Mouse (Mus musculus) CH12.LX (cell line): ENCODE measurements around the gene Ddx6.

Experiments used
- CHD2 ChIP-seq: IDR thresholded peaks from 2 replicates; pipeline ENCODE4 v1.6.1; 2011; ENCODE audit warnings: low read length, improper control_type of control experiment
- CTCF ChIP-seq, 2 experiments: IDR thresholded peaks in 1 of 2; conservative IDR thresholded peaks in 1 of 2; 2 replicates each; pipeline ENCODE4 v1.5.1; 2011 to 2012; ENCODE audit warnings: low read depth in 2 of 2, low read length in 2 of 2, improper control_type of control experiment in 1 of 2, inconsistent platforms in 1 of 2, mild to moderate bottlenecking in 1 of 2, moderate library complexity in 1 of 2
- ELF1 ChIP-seq: IDR thresholded peaks from 2 replicates; pipeline ENCODE4 v1.6.1; 2014; ENCODE audit warnings: low read depth, mild to moderate bottlenecking, inconsistent platforms, low read length, improper control_type of control experiment
- EP300 ChIP-seq: IDR thresholded peaks from 2 replicates; pipeline ENCODE4 v1.6.1; 2011; ENCODE audit warnings: low read length, improper control_type of control experiment
- JUND ChIP-seq: conservative IDR thresholded peaks from 2 replicates; pipeline ENCODE4 v1.6.1; 2011; ENCODE audit warnings: low read depth, low read length, improper control_type of control experiment
- MAX ChIP-seq: IDR thresholded peaks from 2 replicates; pipeline ENCODE4 v1.6.1; 2011; ENCODE audit warnings: low read length, improper control_type of control experiment
- MEF2A ChIP-seq: IDR thresholded peaks from 2 replicates; pipeline ENCODE4 v1.6.1; 2014; ENCODE audit warnings: low read depth, mild to moderate bottlenecking, inconsistent platforms, low read length, improper control_type of control experiment, borderline replicate concordance
- NELFE ChIP-seq: IDR thresholded peaks from 2 replicates; pipeline ENCODE4 v1.6.1; 2011; ENCODE audit warnings: low read depth, low read length, improper control_type of control experiment
- POLR2A ChIP-seq: IDR thresholded peaks from 2 replicates; pipeline ENCODE4 v1.6.1; 2011; ENCODE audit warnings: low read depth, mild to moderate bottlenecking, improper control_type of control experiment, low read length
- POLR2AphosphoS2 ChIP-seq: IDR thresholded peaks from 2 replicates; pipeline ENCODE4 v1.6.1; 2011; ENCODE audit warnings: low read depth, low read length, improper control_type of control experiment
- SIN3A ChIP-seq: IDR thresholded peaks from 2 replicates; pipeline ENCODE4 v1.6.1; 2012; ENCODE audit warnings: low read length, improper control_type of control experiment, inconsistent platforms
- TBP ChIP-seq: conservative IDR thresholded peaks from 2 replicates; pipeline ENCODE4 v1.6.1; 2011; ENCODE audit warnings: low read depth, low read length, improper control_type of control experiment
- ZC3H11A ChIP-seq: IDR thresholded peaks from 2 replicates; pipeline ENCODE4 v1.6.1; 2012; ENCODE audit warnings: low read depth, mild to moderate bottlenecking, inconsistent platforms, low read length, improper control_type of control experiment
- ZMIZ1 ChIP-seq: IDR thresholded peaks from 2 replicates; pipeline ENCODE4 v1.6.1; 2012; ENCODE audit warnings: low read depth, mild to moderate bottlenecking, inconsistent platforms, low read length, improper control_type of control experiment

DNA sequence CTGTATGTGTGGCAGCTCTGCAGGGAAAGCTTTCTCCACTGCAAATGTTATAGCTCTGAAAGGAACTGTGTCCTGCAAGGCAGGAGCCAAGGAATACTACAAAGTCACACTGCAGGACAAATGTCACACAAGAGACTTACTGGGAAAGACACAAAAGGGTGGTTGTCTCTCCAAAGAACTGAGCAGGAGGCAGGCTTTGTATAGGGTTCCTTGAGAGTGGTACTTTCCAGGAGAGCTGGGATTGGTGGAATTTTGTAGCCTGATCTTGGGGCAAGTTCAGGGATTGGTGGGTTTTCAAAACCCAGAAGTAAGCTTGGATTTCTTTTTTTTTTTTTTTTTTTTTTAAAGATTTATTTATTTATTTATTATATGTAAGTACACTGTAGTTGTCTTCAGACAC, 15.6 kb upstream of the Ddx6 start:
- TF ChIP-seq POLR2AphosphoS2 (no peak), POLR2A (no peak), NELFE (no peak), CTCF (conservative IDR thresholded peaks at IDR 0.05 in 1 of 2, IDR thresholded peaks at IDR 0.05 in 1 of 2; ENCODE audit: low read depth in 2 of 2, low read length in 2 of 2) (no peak), JUND (no peak), MAX (no peak), TBP (no peak), EP300 (no peak), ZMIZ1 (no peak), ZC3H11A (no peak), ELF1 (no peak), CHD2 (no peak), SIN3A (no peak), MEF2A (no peak)
